Mouse (Mus musculus) heart, adult 2 months (tissue): ENCODE data around the gene Cyp4f16. TPM values are rescaled to one million over a fixed set of nuclear protein-coding genes. Genes with fewer than 3 reads are reported as not detected.
"Not testable (repeated sequence)": the region's sequence is repeated elsewhere in the genome, so short reads cannot be mapped to it uniquely, and the experiment has no call there.

Source experiments
- DNase-seq, 2 experiments: peaks; one replicate each; pipeline ENCODE4 v3.0.0; 2021
- H3K27ac ChIP-seq: fragments of 200-600 bp; 2 replicates; pipeline ENCODE4 v1.8.1; 2022
- H3K27me3 ChIP-seq: fragments of 200-500 bp; 2 replicates; pipeline ENCODE4 v1.6.1; 2012; ENCODE audit warnings: mild to moderate bottlenecking, low read length, inconsistent platforms, mixed read lengths; ENCODE audit not compliant: control insufficient read depth, insufficient read depth
- H3K36me3 ChIP-seq: fragments of 200-500 bp; 2 replicates; pipeline ENCODE4 v1.6.1; 2012; ENCODE audit warnings: low read length, inconsistent platforms; ENCODE audit not compliant: control insufficient read depth, insufficient read depth
- H3K4me1 ChIP-seq: fragments of 200-500 bp; 2 replicates; pipeline ENCODE4 v1.6.1; 2011; ENCODE audit warnings: low read length; ENCODE audit not compliant: control insufficient read depth, insufficient read depth
- H3K4me3 ChIP-seq: fragments of 200-600 bp; 2 replicates; pipeline ENCODE4 v1.8.1; 2022
- H3K79me2 ChIP-seq: fragments of 200-500 bp; replicated peaks from 2 replicates; pipeline ENCODE4 v1.6.1; 2012; ENCODE audit warnings: mild to moderate bottlenecking, inconsistent platforms, low read length, moderate library complexity, mixed read lengths; ENCODE audit not compliant: control insufficient read depth, insufficient read depth
- H3K9ac ChIP-seq: fragments of 200-500 bp; 2 replicates; pipeline ENCODE4 v1.6.1; 2012; ENCODE audit warnings: low read depth, mild to moderate bottlenecking, control low read depth, inconsistent platforms, low read length, mixed read lengths
- CTCF ChIP-seq: fragments of 200-600 bp; IDR thresholded peaks from 2 replicates; pipeline ENCODE4 v1.8.1; 2022; ENCODE audit warnings: antibody characterized with exemption, mild to moderate bottlenecking, moderate library complexity
- EP300 ChIP-seq: fragments of 200-500 bp; IDR thresholded peaks from 2 replicates; pipeline ENCODE4 v1.6.1; 2011; ENCODE audit warnings: low read depth, low read length, control low read depth; ENCODE audit not compliant: insufficient read depth
- POLR2A ChIP-seq: fragments of 200-500 bp; IDR thresholded peaks from 2 replicates; pipeline ENCODE4 v1.6.1; 2011; ENCODE audit warnings: mild to moderate bottlenecking, low read depth, low read length, control low read depth; ENCODE audit not compliant: insufficient read depth
- WGBS: fragments of 180-500 bp; shearing (Covaris S2); methylation state at CpG from one replicate; pipeline ENCODE4 v1.1.7; 2018; 5-methylcytosine and 5-hydroxymethylcytosine counted together
- intact Hi-C: fragments of 180-260 bp; cut with DNase I; formaldehyde crosslinking; loops from one replicate; pipeline ENCODE4 v1.15.1; 2025
- long read RNA-seq: library from polyadenylated mRNA; stranded (forward); transcript quantifications from one replicate; pipeline ENCODE4 v2.0.0, GENCODE M21; 2021
- polyA plus RNA-seq: library from polyadenylated mRNA; depleted of rRNA; stranded (reverse); fragments of >200 nt; gene quantifications from 2 replicates; pipeline ENCODE4 v1.2.3, GENCODE M21; 2012; rRNA removed
- total RNA-seq, 2 experiments: library from RNA; stranded (reverse); gene quantifications; 2 replicates each; pipeline ENCODE4 v1.2.3; 2021

Cyp4f16 gene
- total RNA-seq, result 1 to 10 TPM; 4.5 to 4.7 TPM
- polyA plus RNA-seq, result 10.2 and 10.5 TPM in 2 replicates
- long read RNA-seq, partial matches to known transcripts, result 1 of 2 reads
- long read RNA-seq, other reads (novel, unspliced or antisense), result 1 of 2 reads

- not testable (repeated sequence) for H3K27me3 ChIP-seq, H3K79me2 ChIP-seq, H3K36me3 ChIP-seq, H3K4me1 ChIP-seq
- Histone ChIP-seq H3K27ac (peak within 1 kb of the TSS; percentile 58), H3K9ac (peak within 1 kb of the TSS; percentile 57), H3K4me3 (peak within 1 kb of the TSS; percentile 47)
- under 1% methylated on average over 5 of the region's 5 CpGs for WGBS
- TF ChIP-seq EP300 (0 out of 2 replicates have a peak, but pooled peaks have one; percentile 9), POLR2A (peak; percentile 80)
- intact Hi-C loops, result loop anchor here (10.0 kb wide), 1 partner anchor 409 kb away; the partner anchor contains the start of gene Cyp4f13
- peak; percentile 93 to 96 for DNase-seq
These were observed at the start of gene Cyp4f16 for GRCm38 (mm10) chr17:32536051-32536866. Gene Cyp4f16, plus strand, starts transcription at chr17:32536558.

- Histone ChIP-seq H3K9ac (peak overlapping the region; percentile 58), H3K79me2 (no peaks in the 10 kb centered on the region), H3K36me3 (no peaks in the 10 kb centered on the region), H3K4me3 (0 out of 2 replicates have a peak overlapping the region, but pooled peaks have one; percentile 7), H3K27ac (no peak overlapping the region), H3K4me1 (0 out of 2 replicates have a peak, but pooled peaks cover 1% of the 10 kb centered on the region), H3K27me3 (no peaks in the 10 kb centered on the region)
- DNase-seq, result peak; percentile 39 to 58
- 18% methylated on average over 30 of the region's 30 CpGs for WGBS
- intact Hi-C loops, result loop anchor here (5.0 to 10.0 kb wide), 3 partner anchors 55 to 418 kb away; no protein-coding TSS in a partner anchor
- TF ChIP-seq POLR2A (0 out of 2 replicates have a peak, but pooled peaks have one; percentile 27), EP300 (no peak)
These were observed 43.9 kb upstream of the Cyp4f16 start for GRCm38 (mm10) chr17:32492349-32492980.

- no peak for TF ChIP-seq POLR2A
- TF ChIP-seq CTCF, result peak; percentile 91
- TF ChIP-seq EP300, result 0 out of 2 replicates have a peak, but pooled peaks have one; percentile 44
These were observed 41.8 kb upstream of the Cyp4f16 start for GRCm38 (mm10) chr17:32494601-32495000.

GRCm38 (mm10) chr17:32500511-32500910 is 35.8 kb upstream of the Cyp4f16 start:
- H3K4me3 ChIP-seq, H3K9ac ChIP-seq, H3K4me1 ChIP-seq, DNase-seq, H3K36me3 ChIP-seq, H3K79me2 ChIP-seq, intact Hi-C loops, H3K27ac ChIP-seq, H3K27me3 ChIP-seq: not testable (repeated sequence)
- 84% methylated on average over 4 of the region's 4 CpGs for WGBS

More at GRCm38 (mm10) chr17:32494601-32495000, 41.8 kb upstream of the Cyp4f16 start:
- intact Hi-C loops, result loop anchor here (1.0 to 10.0 kb wide), 5 partner anchors 57 to 420 kb away; no protein-coding TSS in a partner anchor
- 0 out of 2 replicates have a peak, but pooled peaks cover 1% of the 10 kb centered on the region for H3K4me1 ChIP-seq
- H3K79me2 ChIP-seq, result no peaks in the 10 kb centered on the region
- no peaks in the 10 kb centered on the region for H3K36me3 ChIP-seq
- no peak overlapping the region for H3K27ac ChIP-seq
- H3K27me3 ChIP-seq, result no peaks in the 10 kb centered on the region
- WGBS, result 75% methylated on average over 1 of the region's 1 CpGs
- H3K9ac ChIP-seq, result no peak overlapping the region
- no peak overlapping the region for H3K4me3 ChIP-seq
- DNase-seq, result peak; percentile 46 to 49

- Histone ChIP-seq H3K4me3 (no peak overlapping the region), H3K9ac (no peak overlapping the region), H3K36me3 (no peaks in the 10 kb centered on the region), H3K27me3 (no peaks in the 10 kb centered on the region), H3K79me2 (no peaks in the 10 kb centered on the region), H3K27ac (no peak overlapping the region), H3K4me1 (no peaks in the 10 kb centered on the region; the same call in none of the 2 replicates)
- intact Hi-C loops, result no loop called here
- no peak for TF ChIP-seq CTCF
- TF ChIP-seq EP300, result no peak
- TF ChIP-seq POLR2A, result no peak
- 37% methylated on average over 3 of the region's 3 CpGs for WGBS
- DNase-seq, result no peak
These were observed 35.3 kb upstream of the Cyp4f16 start for GRCm38 (mm10) chr17:32501051-32501450.

- DNase-seq, result no peak
- no peak overlapping the region for H3K4me3 ChIP-seq
- no peak overlapping the region for H3K27ac ChIP-seq
- peaks cover 2% of the 10 kb centered on the region; the same call in 1 of the 2 replicates for H3K36me3 ChIP-seq
- no peak overlapping the region for H3K9ac ChIP-seq
- TF ChIP-seq EP300 (no peak), CTCF (no peak), POLR2A (no peak)
- H3K27me3 ChIP-seq, result no peaks in the 10 kb centered on the region
- WGBS, result 65% methylated on average over 2 of the region's 2 CpGs
- H3K79me2 ChIP-seq, result no peaks in the 10 kb centered on the region
- intact Hi-C loops, result no loop called here
- peaks cover 3% of the 10 kb centered on the region for H3K4me1 ChIP-seq
These were observed 33.2 kb upstream of the Cyp4f16 start for GRCm38 (mm10) chr17:32503111-32503510.
